Mouse (Mus musculus) frontal cortex, postnatal 36 days (tissue): ENCODE data around the gene Gpx4.

Experiments used
- DNase-seq, 2 experiments: peaks; one replicate each; pipeline ENCODE4 v3.0.0; 2022; ENCODE audit warnings: low spot score in 2 of 2

Gene Gpx4

GRCm38 (mm10) chr10:80047041-80047565, at the start of gene Gpx4:
Gpx4 (plus strand) TSS chr10:80047166.
- DNase-seq: no peak

DNA sequence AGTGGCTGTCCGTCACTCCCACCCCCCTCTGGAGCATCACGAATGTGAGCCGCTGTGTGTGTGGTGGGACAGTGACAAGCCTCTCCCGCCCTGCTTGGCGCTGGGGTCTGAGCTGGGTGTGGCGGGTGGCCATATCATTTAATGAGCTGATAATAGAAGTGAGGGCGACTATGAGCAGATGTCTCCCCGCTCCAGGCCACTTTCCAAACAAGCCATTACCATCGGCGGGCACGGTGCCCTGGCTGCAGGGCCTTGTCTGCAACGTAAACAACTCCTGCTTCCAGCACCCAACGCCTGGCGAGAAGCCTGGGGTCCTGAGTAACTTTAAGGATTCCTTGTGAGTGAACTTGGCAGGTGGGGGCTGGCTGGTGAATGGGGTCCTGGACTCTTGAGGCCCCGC, 49.1 kb upstream of the Gpx4 start:
- DNase-seq: no peak

- no peak for DNase-seq
These were observed 45.0 kb upstream of the Gpx4 start for GRCm38 (mm10) chr10:80001945-80002344.

- no peak for DNase-seq
These were observed 44.1 kb upstream of the Gpx4 start for GRCm38 (mm10) chr10:80002829-80003228.

DNA sequence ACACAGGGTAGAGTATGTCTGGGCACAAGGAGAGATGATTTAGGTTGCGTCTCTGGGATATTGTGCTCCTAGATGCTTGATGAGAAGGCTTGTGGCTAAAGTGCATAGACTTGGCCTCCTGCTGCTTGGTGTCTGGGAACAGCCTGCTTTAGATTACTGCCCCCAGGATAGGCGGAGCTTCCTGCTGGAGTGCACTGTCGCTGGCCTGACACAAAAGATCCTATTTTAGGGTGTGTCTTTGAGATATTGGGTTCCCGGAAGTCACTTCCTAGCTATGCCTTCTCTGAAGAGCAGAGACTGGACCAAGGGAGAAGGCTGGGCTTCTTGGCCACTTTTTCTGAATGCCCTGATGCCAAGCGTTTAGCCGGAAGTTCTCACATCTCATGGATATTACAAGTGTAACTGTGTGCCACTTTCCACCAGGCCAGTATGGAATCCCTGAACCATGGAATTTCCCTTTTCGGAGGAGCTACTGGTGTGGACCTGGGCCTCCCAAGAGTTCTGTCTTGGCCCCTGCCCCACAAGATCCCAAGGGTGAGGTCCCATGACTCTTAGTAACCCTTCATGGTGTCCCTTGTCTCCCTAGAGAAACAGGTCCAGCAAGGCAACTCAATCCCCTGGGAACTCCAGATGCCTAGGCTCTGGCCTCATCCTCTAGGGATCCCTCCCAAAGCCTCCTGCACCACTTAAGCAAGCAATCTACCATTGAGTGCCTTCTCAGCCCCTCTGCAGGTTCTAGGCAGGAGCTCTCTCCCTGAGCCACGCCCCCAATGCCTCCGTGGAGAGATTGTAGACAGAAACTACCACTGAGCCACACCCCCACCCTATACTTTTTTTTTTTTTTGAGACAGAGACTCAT, 43.4 kb upstream of the Gpx4 start:
- DNase-seq: no peak

- DNase-seq: no peak
These were observed 42.7 kb upstream of the Gpx4 start for GRCm38 (mm10) chr10:80004233-80004705.

- no peak for DNase-seq
These were observed 35.2 kb upstream of the Gpx4 start for GRCm38 (mm10) chr10:80011740-80012139.

DNA sequence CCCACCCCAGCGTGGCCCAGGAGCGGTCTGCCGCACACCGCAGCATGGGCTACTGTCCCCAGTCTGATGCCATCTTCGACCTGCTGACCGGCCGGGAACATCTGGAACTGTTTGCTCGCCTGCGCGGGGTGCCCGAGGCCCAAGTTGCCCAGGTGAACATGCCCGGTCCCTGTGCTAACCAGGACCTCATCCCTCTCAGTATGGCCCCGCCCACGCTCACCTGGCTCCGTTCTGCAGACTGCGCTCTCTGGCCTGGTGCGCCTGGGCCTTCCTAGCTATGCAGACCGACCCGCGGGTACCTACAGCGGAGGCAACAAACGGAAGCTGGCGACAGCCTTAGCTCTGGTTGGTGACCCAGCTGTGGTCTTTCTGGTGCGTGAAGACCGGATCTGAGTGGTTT, 33.4 kb upstream of the Gpx4 start:
- DNase-seq: no peak

- DNase-seq: no peak
These were observed 32.3 kb upstream of the Gpx4 start for GRCm38 (mm10) chr10:80014484-80015290.

- DNase-seq: no peak
These were observed 31.4 kb upstream of the Gpx4 start for GRCm38 (mm10) chr10:80015583-80015982.

GRCm38 (mm10) chr10:80016511-80016910, 30.5 kb upstream of the Gpx4 start, which contains the start of gene Arhgap45:
Arhgap45 (plus strand) TSS chr10:80016653.
- no peak for DNase-seq

DNA sequence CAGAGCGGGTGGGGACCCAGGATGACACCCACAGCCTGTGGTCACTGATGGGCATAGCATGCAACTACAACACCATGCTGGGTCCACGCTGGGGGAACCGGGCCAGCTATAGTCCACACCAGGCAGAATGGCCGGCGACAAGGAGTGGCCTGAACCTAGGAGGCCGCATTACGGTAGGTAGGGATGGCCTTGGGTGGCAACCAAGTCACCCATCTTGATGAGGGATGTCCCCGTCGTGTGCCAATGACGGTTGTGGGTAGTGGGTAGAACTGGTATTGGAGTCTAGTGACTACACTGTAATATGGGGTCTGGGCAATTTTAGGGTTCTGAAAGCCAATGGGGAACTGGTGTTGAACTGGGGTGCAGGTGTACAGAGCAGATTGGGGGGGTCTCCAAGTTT, 30.0 kb upstream of the Gpx4 start:
- no peak for DNase-seq

DNA sequence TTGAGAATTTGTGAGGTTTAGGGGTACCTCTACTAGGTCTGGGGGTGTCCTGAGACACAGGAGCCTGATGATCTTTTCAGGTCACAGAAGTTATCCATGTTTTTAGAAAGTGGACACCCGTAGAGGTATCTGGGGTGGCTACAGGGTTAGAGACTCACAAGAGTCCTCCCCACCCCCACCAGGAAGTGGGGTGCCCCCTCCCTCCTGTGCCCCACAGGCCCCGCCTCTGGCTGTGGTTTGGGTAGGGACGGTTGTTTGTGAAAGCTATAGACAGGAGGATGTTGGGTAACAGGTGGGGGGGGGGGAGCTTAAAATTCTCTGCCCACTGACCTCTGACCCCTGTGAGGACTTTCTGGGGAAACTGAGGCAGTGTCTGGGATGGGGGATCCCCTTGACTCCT, 29.6 kb upstream of the Gpx4 start:
- DNase-seq: no peak

- no peak for DNase-seq
These were observed 29.2 kb upstream of the Gpx4 start for GRCm38 (mm10) chr10:80017771-80018170.

- no peak for DNase-seq
These were observed 28.1 kb upstream of the Gpx4 start for GRCm38 (mm10) chr10:80018739-80019297.

- no peak for DNase-seq
These were observed 27.4 kb upstream of the Gpx4 start for GRCm38 (mm10) chr10:80019471-80020131.

- DNase-seq: no peak
These were observed 26.8 kb upstream of the Gpx4 start for GRCm38 (mm10) chr10:80020191-80020590.

DNA sequence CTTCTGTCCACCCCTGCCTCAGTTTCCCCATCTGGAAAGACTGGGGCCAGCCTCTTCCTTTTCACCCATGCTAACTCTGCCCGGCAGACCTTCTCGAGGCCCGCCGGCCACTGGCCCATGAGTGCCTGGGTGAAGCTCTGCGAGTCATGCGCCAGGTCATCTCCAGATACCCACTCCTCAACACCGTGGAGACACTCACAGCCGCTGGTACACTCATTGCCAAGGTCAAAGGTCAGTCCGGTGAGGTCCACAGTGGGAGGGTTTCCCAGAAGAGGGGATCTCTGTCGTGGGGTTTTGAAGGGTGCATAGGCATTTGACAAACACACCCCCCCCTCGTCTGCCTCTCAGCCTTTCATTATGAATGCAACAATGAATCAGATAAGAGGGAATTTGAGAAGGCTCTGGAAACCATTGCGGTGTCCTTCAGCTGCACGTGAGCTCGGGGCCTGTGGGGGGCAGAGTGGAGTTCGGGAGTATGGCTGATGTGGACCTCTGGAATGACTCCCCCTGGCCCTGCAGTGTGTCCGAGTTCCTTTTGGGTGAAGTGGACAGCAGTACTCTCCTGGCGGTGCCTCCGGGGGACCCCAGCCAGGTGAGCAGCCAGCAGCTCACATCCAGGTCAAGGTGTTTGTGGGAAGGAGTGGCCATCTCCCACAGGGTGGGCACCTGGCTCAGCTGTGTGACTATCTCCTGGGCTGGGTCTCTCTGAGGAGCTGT, 26.2 kb upstream of the Gpx4 start:
- no peak for DNase-seq

DNA sequence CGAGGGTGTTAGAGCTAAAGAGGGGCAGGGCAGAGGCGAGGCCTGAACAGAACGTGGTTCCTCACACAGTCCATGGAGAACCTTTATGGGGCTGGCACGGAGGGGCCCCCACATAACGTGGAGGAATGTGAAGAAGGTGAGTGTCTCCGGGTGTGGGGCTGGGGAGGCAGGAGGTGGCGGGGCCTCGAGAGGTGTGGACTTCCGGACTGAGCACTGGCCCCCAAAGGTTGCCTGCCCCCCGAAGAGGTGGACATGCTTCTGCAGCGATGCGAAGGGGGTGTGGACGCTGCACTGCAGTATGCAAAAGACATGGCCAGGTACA, 25.7 kb upstream of the Gpx4 start:
- no peak for DNase-seq

GRCm38 (mm10) chr10:80022164-80022563, 24.8 kb upstream of the Gpx4 start:
- DNase-seq: no peak

DNA sequence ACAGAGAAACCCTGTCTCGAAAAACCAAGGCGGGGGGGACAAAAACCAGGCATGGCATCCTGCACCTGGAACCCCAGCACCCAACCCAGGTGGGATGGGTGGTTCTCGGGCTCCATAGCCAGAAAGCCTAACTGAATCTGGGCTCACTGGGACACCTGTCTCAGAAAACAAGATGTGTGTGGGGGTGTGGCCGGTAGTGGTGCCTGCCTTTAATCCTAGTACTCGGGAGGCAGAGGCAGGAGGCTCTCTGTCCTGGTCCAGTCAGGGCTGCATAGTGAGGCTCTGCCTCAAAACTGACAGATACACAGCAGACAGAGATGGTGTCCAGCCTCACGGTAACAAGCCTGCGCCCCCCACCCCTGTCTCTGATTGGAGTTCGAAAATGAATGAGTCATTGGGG, 24.2 kb upstream of the Gpx4 start:
- DNase-seq: no peak
